Mouse (Mus musculus) intestine, embryonic 14.5 days (tissue): ENCODE data around the gene Inip. TPM values are rescaled to one million over a fixed set of nuclear protein-coding genes. Genes with fewer than 3 reads are reported as not detected.

Source experiments
- ATAC-seq: fragments of 200-750 bp; cut with Nextera tagmentation; replicated peaks from 2 replicates; pipeline ENCODE4 v1.8.0; 2017; ENCODE audit warnings: low read depth, moderate number of reproducible peaks, moderate TSS enrichment, moderate library complexity; ENCODE audit not compliant: low FRiP score, low TSS enrichment
- DNase-seq: peaks from one replicate; pipeline ENCODE4 v3.0.0-alpha.2; 2018; ENCODE audit warnings: low spot score
- H3K27ac ChIP-seq: fragments of 300-500 bp; sonication (generic); 2 replicates; pipeline ENCODE4 v1.5.1; 2014; ENCODE audit warnings: low read depth, mild to moderate bottlenecking, control low read depth
- H3K27me3 ChIP-seq: fragments of 300-500 bp; sonication (generic); replicated peaks from 2 replicates; pipeline ENCODE4 v1.6.1; 2014; ENCODE audit warnings: low read length, control low read depth; ENCODE audit not compliant: control insufficient read depth, insufficient read depth
- H3K36me3 ChIP-seq: fragments of 300-500 bp; sonication (generic); 2 replicates; pipeline ENCODE4 v1.6.1; 2014; ENCODE audit warnings: low read length, control low read depth; ENCODE audit not compliant: control insufficient read depth, insufficient read depth
- H3K4me1 ChIP-seq: fragments of 300-500 bp; sonication (generic); replicated peaks from 2 replicates; pipeline ENCODE4 v1.6.1; 2014; ENCODE audit warnings: low read length, control low read depth, mixed read lengths; ENCODE audit not compliant: control insufficient read depth, insufficient read depth
- H3K4me2 ChIP-seq: fragments of 300-500 bp; sonication (generic); 2 replicates; pipeline ENCODE4 v1.6.1; 2014; ENCODE audit warnings: low read length
- H3K4me3 ChIP-seq: fragments of 300-500 bp; sonication (generic); 2 replicates; pipeline ENCODE4 v1.5.1; 2014; ENCODE audit warnings: low read depth, low read length, control low read depth, mixed read lengths
- H3K9ac ChIP-seq: fragments of 300-500 bp; sonication (generic); 2 replicates; pipeline ENCODE4 v1.6.1; 2014; ENCODE audit warnings: mild to moderate bottlenecking, low read length
- H3K9me3 ChIP-seq: fragments of 300-500 bp; sonication (generic); 2 replicates; pipeline ENCODE4 v1.6.1; 2016; ENCODE audit warnings: low read length, control low read depth; ENCODE audit not compliant: control insufficient read depth
- WGBS: fragments of 180-500 bp; shearing (Covaris S2); extraction: QIAGEN DNeasy Blood & Tissue Kit; methylation state at CpG from one replicate; pipeline ENCODE4 v1.1.7; 2014; 5-methylcytosine and 5-hydroxymethylcytosine counted together
- polyA plus RNA-seq: library from polyadenylated mRNA; unstranded; fragments of >200 nt; fragmentation: Nextera tagmentation; extraction: Ambion mirVana; gene quantifications from 2 replicates; pipeline ENCODE4 v1.2.1, GENCODE M21; 2014

Gene Inip
- 55.1 and 56.1 TPM in 2 replicates for polyA plus RNA-seq

DNA sequence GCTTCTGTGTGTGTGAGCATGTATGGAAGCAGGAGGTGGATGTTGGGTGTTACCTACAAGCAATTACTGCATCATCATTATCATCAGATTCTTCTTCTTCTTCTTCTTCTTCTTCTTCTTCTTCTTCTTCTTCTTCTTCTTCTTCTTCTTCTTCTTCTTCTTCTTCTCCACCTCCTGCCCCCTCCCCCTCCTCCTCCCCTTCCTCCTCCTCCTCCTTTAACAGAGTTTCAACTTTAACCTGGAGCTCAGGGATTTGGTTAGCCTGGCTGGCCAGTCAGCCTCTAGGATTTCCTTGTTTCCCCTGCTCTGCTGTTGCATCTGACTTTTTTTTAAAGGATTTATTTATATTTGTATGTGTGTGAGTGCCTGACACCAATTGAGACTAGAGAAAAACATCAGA is at the start of gene Inip:
Gene Inip (minus strand): TSS at position 101 of the 400 bp plus-strand sequence.
- ATAC-seq (no peak), DNase-seq (no peak)
- H3K9me3 ChIP-seq = no peaks in the 10 kb centered on the region
- no peaks in the 10 kb centered on the region for H3K36me3 ChIP-seq
- H3K4me1 ChIP-seq = 0 out of 2 replicates have a peak, but pooled peaks cover 2% of the 10 kb centered on the region
- no peak within 1 kb of the TSS for H3K4me2 ChIP-seq
- no peak within 1 kb of the TSS for H3K4me3 ChIP-seq
- H3K9ac ChIP-seq = no peak within 1 kb of the TSS
- H3K27ac ChIP-seq = no peak within 1 kb of the TSS
- no peaks in the 10 kb centered on the region for H3K27me3 ChIP-seq

DNA sequence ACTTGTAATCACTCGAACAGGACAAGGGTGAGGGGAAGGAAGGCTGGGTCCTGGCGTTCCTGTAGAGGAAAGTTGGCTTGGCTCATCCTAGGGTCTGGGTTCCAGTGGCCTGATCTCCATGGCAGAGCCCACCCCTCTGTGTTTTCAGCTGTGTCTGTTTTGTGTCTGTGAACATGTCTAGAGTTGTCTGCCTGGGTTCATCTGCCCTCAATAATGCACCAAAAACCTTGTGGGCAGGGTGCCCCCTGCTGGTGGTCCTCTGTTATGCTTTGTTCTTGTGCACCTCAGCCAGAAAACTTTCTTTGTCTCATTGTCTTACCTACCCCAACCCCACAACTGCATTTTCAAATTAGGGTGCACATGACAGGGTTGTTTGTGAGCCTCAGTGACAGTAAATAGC is 48.8 kb upstream of the Inip start:
- 0 out of 2 replicates have a peak, but pooled peaks cover 6% of the 10 kb centered on the region for H3K9me3 ChIP-seq
- H3K9ac ChIP-seq = no peak overlapping the region
- no peaks in the 10 kb centered on the region for H3K36me3 ChIP-seq
- no peaks in the 10 kb centered on the region for H3K27me3 ChIP-seq
- H3K4me1 ChIP-seq = no peaks in the 10 kb centered on the region
- DNase-seq (peak; percentile 84), ATAC-seq (0 out of 2 replicates have a peak, but pooled peaks have one; percentile 40)
- 52% methylated on average over 2 of the region's 2 CpGs for WGBS
- no peak overlapping the region for H3K27ac ChIP-seq
- no peak overlapping the region for H3K4me3 ChIP-seq
- no peak overlapping the region for H3K4me2 ChIP-seq

DNA sequence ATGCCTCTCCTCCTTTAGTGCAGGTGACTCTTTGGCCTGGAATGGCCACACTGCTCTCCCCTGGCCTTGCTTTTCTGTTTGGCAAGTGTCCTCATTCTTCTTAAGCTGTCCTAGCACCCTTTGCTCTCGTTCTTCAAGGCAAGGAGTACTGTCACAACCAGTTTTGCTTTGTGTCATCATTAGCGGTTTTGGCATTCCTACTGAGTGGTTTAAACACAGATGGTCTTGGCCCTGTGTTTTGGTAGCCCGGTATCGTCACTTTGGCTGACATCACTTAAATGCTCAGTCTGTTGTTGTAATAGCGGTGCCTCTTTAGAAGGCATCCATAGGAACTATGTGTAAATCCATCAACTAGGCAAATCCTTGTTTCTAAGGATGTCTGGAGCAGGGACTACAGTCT is 46.1 kb upstream of the Inip start:
- H3K27ac ChIP-seq = no peak overlapping the region
- H3K9me3 ChIP-seq = 0 out of 2 replicates have a peak, but pooled peaks cover 6% of the 10 kb centered on the region
- DNase-seq (no peak), ATAC-seq (no peak)
- 80% methylated on average over 5 of the region's 5 CpGs for WGBS
- no peak overlapping the region for H3K4me2 ChIP-seq
- H3K27me3 ChIP-seq = no peaks in the 10 kb centered on the region
- no peaks in the 10 kb centered on the region for H3K36me3 ChIP-seq
- H3K9ac ChIP-seq = no peak overlapping the region
- no peak overlapping the region for H3K4me3 ChIP-seq
- H3K4me1 ChIP-seq = no peaks in the 10 kb centered on the region

DNA sequence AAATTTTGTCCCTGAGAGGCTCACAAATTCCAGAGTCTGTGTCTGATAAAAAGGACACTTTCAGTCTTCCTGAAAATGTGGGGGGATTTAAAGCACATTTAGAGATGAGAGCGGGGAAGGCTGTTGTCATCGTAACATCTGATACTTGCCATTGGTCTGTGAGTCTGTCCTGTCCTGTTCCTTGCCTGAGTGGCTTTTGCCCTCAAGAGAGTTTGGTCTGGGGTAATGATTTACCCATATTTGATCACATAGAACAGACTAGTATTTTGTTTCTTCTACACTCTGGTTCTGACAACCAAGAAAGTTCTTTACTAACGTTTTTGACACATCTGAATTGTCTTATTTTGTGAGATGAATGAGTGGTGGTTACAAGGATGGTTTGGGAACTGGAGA is 43.9 kb upstream of the Inip start:
- H3K9me3 ChIP-seq = 0 out of 2 replicates have a peak, but pooled peaks cover 6% of the 10 kb centered on the region
- H3K4me2 ChIP-seq = no peak overlapping the region
- H3K9ac ChIP-seq = no peak overlapping the region
- DNase-seq (no peak), ATAC-seq (no peak)
- H3K27me3 ChIP-seq = no peaks in the 10 kb centered on the region
- H3K4me3 ChIP-seq = no peak overlapping the region
- H3K27ac ChIP-seq = no peak overlapping the region
- no peaks in the 10 kb centered on the region for H3K36me3 ChIP-seq
- H3K4me1 ChIP-seq = no peaks in the 10 kb centered on the region
- 82% methylated on average over 3 of the region's 3 CpGs for WGBS

DNA sequence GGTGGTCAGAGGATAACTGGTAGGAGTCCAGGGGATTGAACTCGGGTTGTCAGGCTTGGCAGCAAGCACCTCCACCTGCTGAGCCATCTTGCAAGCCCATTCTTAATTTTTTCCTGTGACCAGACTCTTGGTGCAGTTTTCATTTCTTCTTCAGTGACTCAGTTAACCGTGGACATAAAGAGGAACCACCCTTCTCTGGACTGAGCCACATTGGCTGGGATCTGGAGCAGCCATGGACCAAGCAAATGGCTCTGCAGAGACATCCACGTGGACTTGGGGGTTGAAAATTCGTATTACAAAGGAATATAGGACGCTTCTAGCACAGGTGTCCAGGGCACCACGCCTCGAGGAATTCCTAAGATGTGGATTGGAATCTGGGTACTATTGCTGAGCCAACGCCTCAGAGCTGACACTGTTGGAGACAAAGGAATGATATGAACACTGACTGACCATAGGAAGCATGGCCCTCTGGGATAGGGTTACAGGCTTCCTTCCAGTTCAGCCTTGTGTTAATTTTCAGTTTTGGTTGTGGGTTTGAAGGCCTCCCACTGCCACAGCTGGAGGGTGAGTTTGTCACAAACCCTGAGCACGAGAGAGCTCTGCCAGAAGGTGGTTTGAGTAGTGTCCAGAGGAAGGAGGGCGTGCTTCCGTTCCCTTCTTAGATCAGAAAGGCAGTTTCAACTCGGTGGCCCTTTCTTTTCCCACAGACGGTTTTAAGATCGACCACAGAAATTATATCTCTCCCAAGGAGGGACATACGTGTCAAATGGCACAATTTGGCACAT is 43.3 kb upstream of the Inip start:
- no peaks in the 10 kb centered on the region for H3K36me3 ChIP-seq
- H3K9ac ChIP-seq = no peak overlapping the region
- ATAC-seq (no peak), DNase-seq (no peak)
- H3K9me3 ChIP-seq = 0 out of 2 replicates have a peak, but pooled peaks cover 6% of the 10 kb centered on the region
- H3K27ac ChIP-seq = no peak overlapping the region
- no peaks in the 10 kb centered on the region for H3K27me3 ChIP-seq
- no peak overlapping the region for H3K4me3 ChIP-seq
- no peak overlapping the region for H3K4me2 ChIP-seq
- WGBS = 85% methylated on average over 15 of the region's 15 CpGs
- no peaks in the 10 kb centered on the region for H3K4me1 ChIP-seq

DNA sequence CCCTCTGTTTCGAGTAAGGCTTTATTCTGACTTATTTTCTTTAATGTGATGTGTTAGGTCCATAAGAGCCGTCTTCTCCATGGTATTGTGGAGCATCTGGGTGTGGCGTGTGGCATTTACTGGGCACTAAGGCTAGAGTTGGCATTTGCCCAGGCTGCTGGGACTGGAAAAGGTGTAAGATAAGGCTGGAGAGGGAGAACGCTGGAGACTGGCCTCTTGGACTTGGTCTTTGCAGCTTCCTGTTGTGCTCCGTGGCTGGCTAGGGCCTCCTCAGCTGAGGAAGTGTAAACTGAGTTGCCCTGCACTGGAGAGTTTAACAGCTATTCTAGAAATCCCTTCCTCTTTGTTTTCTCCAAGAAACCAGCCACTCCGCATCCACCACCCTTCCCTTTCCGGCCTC is 36.3 kb upstream of the Inip start:
- Histone ChIP-seq H3K27me3 (no peaks in the 10 kb centered on the region), H3K36me3 (no peaks in the 10 kb centered on the region; the same call in 1 of the 2 replicates), H3K9ac (no peak overlapping the region), H3K4me2 (no peak overlapping the region), H3K4me3 (no peak overlapping the region), H3K4me1 (no peaks in the 10 kb centered on the region), H3K9me3 (no peaks in the 10 kb centered on the region), H3K27ac (no peak overlapping the region)
- DNase-seq (no peak), ATAC-seq (no peak)
- WGBS = 72% methylated on average over 7 of the region's 7 CpGs

DNA sequence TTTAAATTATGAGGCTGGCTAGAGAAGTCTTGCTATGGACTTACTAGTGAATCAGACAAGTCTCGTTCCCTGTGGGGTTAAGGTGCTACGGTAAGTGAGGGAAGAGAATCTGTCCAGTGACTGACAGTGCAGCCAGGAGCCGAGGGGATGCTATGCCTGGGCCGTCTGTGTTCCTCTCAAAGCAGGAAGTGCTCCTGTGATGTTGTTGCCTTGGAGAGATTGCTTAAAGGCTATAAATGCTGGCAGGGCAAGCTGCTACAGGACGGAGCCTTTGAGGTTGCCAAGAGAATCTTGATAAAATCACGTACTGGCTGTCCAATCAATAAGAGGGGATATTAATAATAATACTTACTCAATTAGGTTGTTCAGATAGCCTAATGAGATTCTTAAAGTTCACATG is 31.4 kb upstream of the Inip start:
- DNase-seq = no peak
- no peak overlapping the region for H3K4me3 ChIP-seq
- H3K4me1 ChIP-seq = no peaks in the 10 kb centered on the region
- H3K9me3 ChIP-seq = no peaks in the 10 kb centered on the region
- H3K27ac ChIP-seq = no peak overlapping the region
- no peak for ATAC-seq
- H3K36me3 ChIP-seq = no peaks in the 10 kb centered on the region; the same call in 1 of the 2 replicates
- H3K4me2 ChIP-seq = no peak overlapping the region
- 51% methylated on average over 6 of the region's 6 CpGs for WGBS
- no peaks in the 10 kb centered on the region for H3K27me3 ChIP-seq
- no peak overlapping the region for H3K9ac ChIP-seq

DNA sequence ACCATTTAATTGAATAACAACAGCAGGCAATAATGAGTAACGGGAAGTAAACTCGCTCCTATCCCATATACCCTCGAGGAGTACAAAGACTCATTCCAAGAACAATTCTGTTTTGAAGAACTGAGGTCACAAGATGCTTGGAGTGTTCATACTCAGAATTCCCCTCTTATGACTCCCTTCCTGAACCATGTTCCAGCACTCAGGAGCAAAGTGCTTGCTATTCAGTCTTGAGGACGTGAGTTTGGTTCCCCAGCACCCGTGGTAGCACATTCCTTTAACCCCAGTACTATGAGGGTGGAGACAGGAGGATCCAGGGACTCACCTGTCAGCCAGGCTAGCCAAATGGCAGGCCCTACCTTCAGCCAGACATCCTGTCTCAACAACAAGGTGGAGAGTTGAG is 29.6 kb upstream of the Inip start:
- Histone ChIP-seq H3K9me3 (no peaks in the 10 kb centered on the region), H3K27ac (no peak overlapping the region), H3K4me2 (no peak overlapping the region), H3K4me3 (no peak overlapping the region), H3K9ac (no peak overlapping the region), H3K4me1 (no peaks in the 10 kb centered on the region), H3K27me3 (no peaks in the 10 kb centered on the region), H3K36me3 (no peaks in the 10 kb centered on the region; the same call in 1 of the 2 replicates)
- 67% methylated on average over 5 of the region's 5 CpGs for WGBS
- ATAC-seq (no peak), DNase-seq (no peak)

DNA sequence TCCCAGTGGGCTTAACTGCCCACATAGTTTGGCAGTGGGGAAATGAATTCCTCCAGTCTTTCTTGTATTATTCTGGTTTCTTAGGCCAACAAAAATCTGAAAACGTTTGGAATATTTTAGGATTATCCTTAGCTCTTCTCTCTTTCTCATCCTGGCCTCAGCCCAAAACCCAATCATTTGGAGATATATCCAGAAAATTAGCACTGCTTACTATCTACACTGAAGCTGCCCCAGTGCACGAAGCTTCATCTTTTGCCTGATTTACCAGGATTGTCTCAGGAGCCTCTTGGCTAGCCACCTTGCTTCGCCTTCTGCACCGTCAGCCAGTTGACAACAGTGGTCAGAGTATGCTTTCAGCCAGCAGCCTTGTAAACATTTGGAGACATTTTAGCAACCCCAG is 27.7 kb upstream of the Inip start:
- H3K9ac ChIP-seq = no peak overlapping the region
- no peaks in the 10 kb centered on the region for H3K4me1 ChIP-seq
- no peaks in the 10 kb centered on the region for H3K36me3 ChIP-seq
- no peak overlapping the region for H3K4me3 ChIP-seq
- no peak for DNase-seq
- H3K9me3 ChIP-seq = no peaks in the 10 kb centered on the region
- ATAC-seq = no peak
- H3K4me2 ChIP-seq = no peak overlapping the region
- no peak overlapping the region for H3K27ac ChIP-seq
- WGBS = 65% methylated on average over 4 of the region's 4 CpGs
- no peaks in the 10 kb centered on the region for H3K27me3 ChIP-seq
